Mouse (Mus musculus): Measurements from ENCODE around the gene Gabrb1.

GRCm38 (mm10) chr5:71699696-71700467, 42.0 kb downstream of the Gabrb1 start:
- TF ChIP-seq CTCF (IDR thresholded peaks at IDR 0.05; ENCODE audit: low read depth, low read length) (no peak), EP300 (IDR thresholded peaks at IDR 0.05; ENCODE audit: insufficient read depth, low read depth, low read length) (no peak), POLR2A (IDR thresholded peaks at IDR 0.05; ENCODE audit: insufficient read depth, low read length) (no peak)
